In genomic region chr13:112348250-112348649, GRCm38 (mm10) we compare ENCODE assay signal across 24 mouse cellular contexts. TPM values are rescaled to one million over a fixed set of nuclear protein-coding genes. Genes with fewer than 3 reads are reported as not detected.
DNase-seq lines count a peak whose midpoint lies in the region; ATAC-seq and TF ChIP-seq lines count a peak whose summit lies in the region.
"Had no signal": no experiment of that assay in that cellular context is flagged by ENCODE, and none has a peak within 500 bp of the region (broad histone marks: within the 10 kb centered on the region; RNA-seq: fewer than 3 reads in every experiment).

No protein-coding gene starts in this region.

- intact Hi-C loops in left cerebral cortex, postnatal 36 days (cut with DNase I): no loop called here

- H3K27me3 ChIP-seq in limb, embryonic 12.5 days: no peaks in the 10 kb centered on the region
- no peaks in the 10 kb centered on the region for H3K27me3 ChIP-seq in limb, embryonic 10.5 days (ENCODE audit: low read depth, poor library complexity, severe bottlenecking)
- no peaks in the 10 kb centered on the region for H3K27me3 ChIP-seq in splenic B cell, adult 2 months (ENCODE audit: control insufficient read depth, insufficient read depth, low read length, poor library complexity, severe bottlenecking)
- H3K27me3 ChIP-seq: embryonic facial prominence, embryonic 15.5 days; forebrain, embryonic 12.5 days; hindbrain, embryonic 12.5 days had no signal

- 0 out of 2 replicates have a peak overlapping the region, but pooled peaks have one; percentile 5 for H3K27ac ChIP-seq in limb, embryonic 12.5 days
- no peak overlapping the region for H3K27ac ChIP-seq in limb, embryonic 10.5 days
- H3K27ac ChIP-seq in bone marrow macrophage, adult 2 months (ENCODE audit: insufficient read depth, low read depth, low read length): peak overlapping the region; percentile 87
- H3K27ac ChIP-seq: embryonic facial prominence, embryonic 15.5 days; forebrain, embryonic 12.5 days; heart, embryonic 10.5 days; hindbrain, embryonic 12.5 days had no signal

- TF ChIP-seq POLR2A in bone marrow macrophage, adult 2 months (IDR thresholded peaks at IDR 0.05; ENCODE audit: borderline replicate concordance, low read depth, low read length): no peak

- no peak overlapping the region for H3K9ac ChIP-seq in limb, embryonic 12.5 days (replicated peaks)
- H3K9ac ChIP-seq: embryonic facial prominence, embryonic 15.5 days; forebrain, embryonic 12.5 days; hindbrain, embryonic 12.5 days had no signal

- TF ChIP-seq CTCF in bone marrow macrophage, adult 2 months (IDR thresholded peaks at IDR 0.05; ENCODE audit: low read depth, low read length): no peak

- no peak overlapping the region for H3K4me3 ChIP-seq in limb, embryonic 12.5 days (replicated peaks)
- H3K4me3 ChIP-seq in limb, embryonic 10.5 days: no peak overlapping the region
- peak overlapping the region; percentile 45 for H3K4me3 ChIP-seq in bone marrow macrophage, adult 2 months (ENCODE audit: insufficient read depth, low read length)
- H3K4me3 ChIP-seq: embryonic facial prominence, embryonic 15.5 days; erythroblast, embryonic 14.5 days; forebrain, embryonic 12.5 days; heart, embryonic 10.5 days; hindbrain, embryonic 12.5 days had no signal

- WGBS in limb, embryonic 12.5 days: 90% methylated on average over 1 of the region's 1 CpGs
- WGBS in limb, embryonic 10.5 days: 91% methylated on average over 1 of the region's 1 CpGs

- ATAC-seq in limb, embryonic 12.5 days (ENCODE audit: insufficient number of reproducible peaks, insufficient read depth, low FRiP score, low TSS enrichment, low read depth): no peak
- ATAC-seq: CD4-positive, CD25-positive, alpha-beta regulatory T cell, adult 4 months; forebrain, embryonic 16.5 days; hindbrain, embryonic 16.5 days had no signal

- H3K4me2 ChIP-seq in limb, embryonic 12.5 days: no peak overlapping the region
- H3K4me2 ChIP-seq: embryonic facial prominence, embryonic 15.5 days; forebrain, embryonic 12.5 days; hindbrain, embryonic 12.5 days had no signal

- DNase-seq in kidney, adult 9 months: peak; percentile 50
- no peak for DNase-seq in kidney, adult 11 months
- DNase-seq in limb, embryonic 10.5 days (ENCODE audit: low spot score): no peak
- peak; percentile 28 for DNase-seq in splenic B cell, adult 2 months (ENCODE audit: low read depth, low spot score)
- DNase-seq in left cerebral cortex, postnatal 36 days (ENCODE audit: low spot score in 2 of 2): no peak
- DNase-seq: adrenal gland, postnatal 10 days; cerebellum, adult 18-20 months; cerebellum, adult 9-11 months; cerebellum, postnatal 36 days; gastrocnemius, postnatal 10 days; heart, adult 18-20 months; heart, postnatal 10 days; heart, postnatal 4 days had no signal

- no peaks in the 10 kb centered on the region for H3K36me3 ChIP-seq in limb, embryonic 12.5 days
- no peaks in the 10 kb centered on the region for H3K36me3 ChIP-seq in limb, embryonic 10.5 days
- H3K36me3 ChIP-seq in splenic B cell, adult 2 months (ENCODE audit: control insufficient read depth, insufficient read depth, low read length, poor library complexity, severe bottlenecking): no peaks in the 10 kb centered on the region
- H3K36me3 ChIP-seq: embryonic facial prominence, embryonic 15.5 days; forebrain, embryonic 12.5 days; hindbrain, embryonic 12.5 days had no signal

- peaks cover 44% of the 10 kb centered on the region for H3K4me1 ChIP-seq in limb, embryonic 12.5 days (replicated peaks)
- peaks cover 52% of the 10 kb centered on the region for H3K4me1 ChIP-seq in limb, embryonic 10.5 days
- H3K4me1 ChIP-seq in bone marrow macrophage, adult 2 months (ENCODE audit: control insufficient read depth, insufficient read depth, low read length): peaks cover 61% of the 10 kb centered on the region

- peaks cover 5% of the 10 kb centered on the region; the same call in 1 of the 2 replicates for H3K9me3 ChIP-seq in limb, embryonic 12.5 days
- no peaks in the 10 kb centered on the region for H3K9me3 ChIP-seq in limb, embryonic 10.5 days (replicated peaks)
- H3K9me3 ChIP-seq: forebrain, embryonic 12.5 days; hindbrain, embryonic 12.5 days had no signal

RNA-seq across cellular contexts. Expression of gene Ankrd55, which starts 60.0 kb away (rescaled TPM):
- polyA plus RNA-seq in limb, embryonic 12.5 days (2016; fragmentation: Nextera tagmentation; extraction: Ambion mirVana): 0.65 and 0.89 TPM in 2 replicates
- 0.23 and 0.46 TPM in 2 replicates for polyA plus RNA-seq in limb, embryonic 10.5 days (2016; fragmentation: Nextera tagmentation; extraction: Ambion mirVana)
- polyA plus RNA-seq in bone marrow macrophage, adult 2 months (2012; ENCODE audit: insufficient read depth, insufficient read length, missing spikeins): 3.0 and 3.2 TPM in 2 replicates
- total RNA-seq in left cerebral cortex, postnatal 36 days (2021): 1 to 10 TPM; 3.5 to 4.8 TPM
- total RNA-seq: gastrocnemius, postnatal 10 days; heart, postnatal 4 days; MEL had no signal
- polyA plus RNA-seq: erythroblast, embryonic 14.5 days; heart, embryonic 10.5 days had no signal

Comparison
In these comparisons a context has a peak if more than half of its experiments do, and no peak if none do; other contexts are left out.
1. DNase-seq: peak in kidney, adult 9 months (single experiment) and splenic B cell, adult 2 months (single experiment); none in kidney, adult 11 months (single experiment), limb, embryonic 10.5 days (single experiment) and left cerebral cortex, postnatal 36 days (0 of 2).